Mouse (Mus musculus) liver, embryonic 12.5 days (tissue): ENCODE results near the gene Tdrd6. TPM values are rescaled to one million over a fixed set of nuclear protein-coding genes. Genes with fewer than 3 reads are reported as not detected.

Experiments used
- ATAC-seq: fragments of 200-750 bp; cut with Nextera tagmentation; 2 replicates; pipeline ENCODE4 v1.8.0; 2017; ENCODE audit warnings: moderate number of reproducible peaks, mild to moderate bottlenecking, moderate library complexity
- H3K27ac ChIP-seq: fragments of 300-500 bp; sonication (generic); 2 replicates; pipeline ENCODE4 v1.5.1; 2016; ENCODE audit warnings: mild to moderate bottlenecking
- H3K27me3 ChIP-seq: fragments of 300-500 bp; sonication (generic); replicated peaks from 2 replicates; pipeline ENCODE4 v1.6.1; 2016; ENCODE audit warnings: mild to moderate bottlenecking, moderate library complexity
- H3K36me3 ChIP-seq: fragments of 300-500 bp; sonication (generic); 2 replicates; pipeline ENCODE4 v1.6.1; 2016; ENCODE audit warnings: mild to moderate bottlenecking, moderate library complexity
- H3K4me1 ChIP-seq: fragments of 300-500 bp; sonication (generic); 2 replicates; pipeline ENCODE4 v1.6.1; 2016
- H3K4me2 ChIP-seq: fragments of 300-500 bp; sonication (generic); 2 replicates; pipeline ENCODE4 v1.6.1; 2016; ENCODE audit warnings: mild to moderate bottlenecking, moderate library complexity
- H3K4me3 ChIP-seq: fragments of 300-500 bp; sonication (generic); 2 replicates; pipeline ENCODE4 v1.5.1; 2016; ENCODE audit warnings: mild to moderate bottlenecking, moderate library complexity
- H3K9ac ChIP-seq: fragments of 300-500 bp; sonication (generic); 2 replicates; pipeline ENCODE4 v1.6.1; 2016; ENCODE audit warnings: mild to moderate bottlenecking, moderate library complexity
- H3K9me3 ChIP-seq: fragments of 300-500 bp; sonication (generic); replicated peaks from 2 replicates; pipeline ENCODE4 v1.6.1; 2016; ENCODE audit warnings: mild to moderate bottlenecking, moderate library complexity
- WGBS: fragments of 180-500 bp; shearing (Covaris S2); methylation state at CpG from one replicate; pipeline ENCODE4 v1.1.7; 2016; ENCODE audit not compliant: insufficient replicate concordance; 5-methylcytosine and 5-hydroxymethylcytosine counted together
- polyA plus RNA-seq: library from polyadenylated mRNA; unstranded; fragments of >200 nt; fragmentation: Nextera tagmentation; extraction: Ambion mirVana; gene quantifications from 2 replicates; pipeline ENCODE4 v1.2.1, GENCODE M21; 2016

The Tdrd6 gene
- polyA plus RNA-seq, 1 experiment from 2014 or later = not detected

- H3K27me3 ChIP-seq = no peaks in the 10 kb centered on the region
- WGBS = 62% methylated on average over 5 of the region's 5 CpGs
Measured at GRCm38 (mm10) chr17:43646925-43647324, 16.8 kb upstream of the Tdrd6 start.

GRCm38 (mm10) chr17:43645136-43645535, 15.0 kb upstream of the Tdrd6 start:
- H3K4me1 ChIP-seq = peaks cover 10% of the 10 kb centered on the region; the same call in 1 of the 2 replicates
- WGBS = 32% methylated on average over 3 of the region's 3 CpGs
- no peak overlapping the region for H3K27ac ChIP-seq
- no peak overlapping the region for H3K9ac ChIP-seq
- no peak overlapping the region for H3K4me2 ChIP-seq
- H3K9me3 ChIP-seq = no peaks in the 10 kb centered on the region
- no peaks in the 10 kb centered on the region for H3K27me3 ChIP-seq
- no peak for ATAC-seq
- no peaks in the 10 kb centered on the region for H3K36me3 ChIP-seq
- no peak overlapping the region for H3K4me3 ChIP-seq

More at GRCm38 (mm10) chr17:43646925-43647324, 16.8 kb upstream of the Tdrd6 start:
- Histone ChIP-seq H3K9me3 (no peaks in the 10 kb centered on the region), H3K36me3 (no peaks in the 10 kb centered on the region), H3K9ac (no peak overlapping the region), H3K4me2 (no peak overlapping the region), H3K4me1 (peaks cover 10% of the 10 kb centered on the region; the same call in 1 of the 2 replicates), H3K27ac (no peak overlapping the region), H3K4me3 (no peak overlapping the region)
- no peak for ATAC-seq

GRCm38 (mm10) chr17:43644375-43644774, 14.3 kb upstream of the Tdrd6 start:
- Histone ChIP-seq H3K4me3 (no peak overlapping the region), H3K9ac (no peak overlapping the region), H3K4me1 (peaks cover 10% of the 10 kb centered on the region; the same call in 1 of the 2 replicates), H3K27ac (no peak overlapping the region), H3K9me3 (no peaks in the 10 kb centered on the region), H3K27me3 (no peaks in the 10 kb centered on the region), H3K36me3 (no peaks in the 10 kb centered on the region), H3K4me2 (no peak overlapping the region)
- no peak for ATAC-seq
- 29% methylated on average over 7 of the region's 7 CpGs for WGBS

- no peak for ATAC-seq
- H3K27ac ChIP-seq = no peak overlapping the region
- no peaks in the 10 kb centered on the region for H3K9me3 ChIP-seq
- H3K27me3 ChIP-seq = no peaks in the 10 kb centered on the region
- no peak overlapping the region for H3K4me3 ChIP-seq
- H3K9ac ChIP-seq = no peak overlapping the region
- peaks cover 10% of the 10 kb centered on the region; the same call in 1 of the 2 replicates for H3K4me1 ChIP-seq
- H3K36me3 ChIP-seq = no peaks in the 10 kb centered on the region
- WGBS = 70% methylated on average over 7 of the region's 7 CpGs
- H3K4me2 ChIP-seq = no peak overlapping the region
Measured at GRCm38 (mm10) chr17:43643191-43643590, 13.1 kb upstream of the Tdrd6 start.

- H3K27me3 ChIP-seq = no peaks in the 10 kb centered on the region
- peaks cover 10% of the 10 kb centered on the region; the same call in 1 of the 2 replicates for H3K4me1 ChIP-seq
- no peak overlapping the region for H3K9ac ChIP-seq
- no peaks in the 10 kb centered on the region for H3K36me3 ChIP-seq
- H3K4me3 ChIP-seq = no peak overlapping the region
- ATAC-seq = no peak
- H3K9me3 ChIP-seq = no peaks in the 10 kb centered on the region
- no peak overlapping the region for H3K27ac ChIP-seq
- 36% methylated on average over 1 of the region's 1 CpGs for WGBS
- H3K4me2 ChIP-seq = no peak overlapping the region
Measured at GRCm38 (mm10) chr17:43640825-43641224, 10.7 kb upstream of the Tdrd6 start.

- Histone ChIP-seq H3K4me2 (no peak overlapping the region), H3K4me3 (no peak overlapping the region), H3K9me3 (no peaks in the 10 kb centered on the region), H3K9ac (no peak overlapping the region), H3K36me3 (no peaks in the 10 kb centered on the region), H3K27ac (no peak overlapping the region), H3K27me3 (peaks cover 6% of the 10 kb centered on the region; the same call in 1 of the 2 replicates), H3K4me1 (no peaks in the 10 kb centered on the region)
- 62% methylated on average over 4 of the region's 4 CpGs for WGBS
- no peak for ATAC-seq
Measured at GRCm38 (mm10) chr17:43637146-43637545, 7.0 kb upstream of the Tdrd6 start.

GRCm38 (mm10) chr17:43630427-43630760, 295 bp upstream of the Tdrd6 start:
- H3K9me3 ChIP-seq = no peaks in the 10 kb centered on the region
- ATAC-seq = no peak
- H3K27ac ChIP-seq = no peak overlapping the region
- H3K4me2 ChIP-seq = 0 out of 2 replicates have a peak overlapping the region, but pooled peaks have one; percentile 56
- H3K9ac ChIP-seq = no peak overlapping the region
- peaks cover 8% of the 10 kb centered on the region for H3K4me1 ChIP-seq
- WGBS = 45% methylated on average over 13 of the region's 13 CpGs
- H3K36me3 ChIP-seq = no peaks in the 10 kb centered on the region
- H3K27me3 ChIP-seq = peaks cover 63% of the 10 kb centered on the region
- no peak overlapping the region for H3K4me3 ChIP-seq

GRCm38 (mm10) chr17:43629026-43629495, 1.0 kb downstream of the Tdrd6 start:
- Histone ChIP-seq H3K4me1 (peaks cover 8% of the 10 kb centered on the region), H3K27ac (no peak overlapping the region), H3K9me3 (no peaks in the 10 kb centered on the region), H3K36me3 (no peaks in the 10 kb centered on the region), H3K27me3 (peaks cover 63% of the 10 kb centered on the region), H3K4me3 (peak overlapping the region; percentile 35; the same call in 1 of the 2 replicates), H3K9ac (no peak overlapping the region), H3K4me2 (peak overlapping the region; percentile 56)
- 24% methylated on average over 24 of the region's 24 CpGs for WGBS
- ATAC-seq = no peak

GRCm38 (mm10) chr17:43628246-43628645, 1.9 kb downstream of the Tdrd6 start:
- Histone ChIP-seq H3K9ac (no peak overlapping the region), H3K27me3 (peaks cover 63% of the 10 kb centered on the region), H3K36me3 (no peaks in the 10 kb centered on the region), H3K4me3 (no peak overlapping the region), H3K4me1 (peaks cover 8% of the 10 kb centered on the region), H3K4me2 (no peak overlapping the region), H3K27ac (no peak overlapping the region), H3K9me3 (no peaks in the 10 kb centered on the region)
- WGBS = 79% methylated on average over 10 of the region's 10 CpGs
- no peak for ATAC-seq

GRCm38 (mm10) chr17:43622076-43622475, 8.0 kb downstream of the Tdrd6 start:
- Histone ChIP-seq H3K4me3 (no peak overlapping the region), H3K36me3 (no peaks in the 10 kb centered on the region), H3K4me1 (no peaks in the 10 kb centered on the region), H3K27ac (no peak overlapping the region), H3K27me3 (peaks cover 9% of the 10 kb centered on the region; the same call in 1 of the 2 replicates), H3K9ac (no peak overlapping the region), H3K4me2 (no peak overlapping the region), H3K9me3 (no peaks in the 10 kb centered on the region)
- ATAC-seq = no peak
- 73% methylated on average over 10 of the region's 10 CpGs for WGBS

- no peaks in the 10 kb centered on the region for H3K27me3 ChIP-seq
- WGBS = 70% methylated on average over 9 of the region's 9 CpGs
- no peaks in the 10 kb centered on the region for H3K9me3 ChIP-seq
- H3K36me3 ChIP-seq = no peaks in the 10 kb centered on the region
- no peak overlapping the region for H3K27ac ChIP-seq
- no peaks in the 10 kb centered on the region for H3K4me1 ChIP-seq
- no peak for ATAC-seq
- no peak overlapping the region for H3K9ac ChIP-seq
- H3K4me3 ChIP-seq = no peak overlapping the region
- no peak overlapping the region for H3K4me2 ChIP-seq
Measured at GRCm38 (mm10) chr17:43619156-43619555, 10.9 kb downstream of the Tdrd6 start.

- no peak overlapping the region for H3K27ac ChIP-seq
- H3K4me1 ChIP-seq = no peaks in the 10 kb centered on the region
- WGBS = 54% methylated on average over 3 of the region's 3 CpGs
- H3K9me3 ChIP-seq = no peaks in the 10 kb centered on the region
- no peak overlapping the region for H3K4me2 ChIP-seq
- no peaks in the 10 kb centered on the region for H3K36me3 ChIP-seq
- no peaks in the 10 kb centered on the region for H3K27me3 ChIP-seq
- no peak for ATAC-seq
- no peak overlapping the region for H3K4me3 ChIP-seq
- H3K9ac ChIP-seq = no peak overlapping the region
Measured at GRCm38 (mm10) chr17:43612221-43612620, 17.9 kb downstream of the Tdrd6 start.

- Histone ChIP-seq H3K4me3 (no peak overlapping the region), H3K4me1 (no peaks in the 10 kb centered on the region), H3K27ac (no peak overlapping the region), H3K27me3 (no peaks in the 10 kb centered on the region), H3K36me3 (no peaks in the 10 kb centered on the region), H3K9ac (no peak overlapping the region), H3K4me2 (no peak overlapping the region), H3K9me3 (no peaks in the 10 kb centered on the region)
- no peak for ATAC-seq
- 17% methylated on average over 7 of the region's 7 CpGs for WGBS
Measured at GRCm38 (mm10) chr17:43611586-43611985, 18.5 kb downstream of the Tdrd6 start.
